Mouse (Mus musculus) E14TG2a.4 (cell line): Measurements from ENCODE around the gene Uchl5.

Experiments used
- H3K27me3 ChIP-seq: 2 replicates; pipeline ENCODE4 v1.6.1; 2014; ENCODE audit warnings: low read length, control low read depth; ENCODE audit not compliant: insufficient read depth
- H3K36me3 ChIP-seq: 2 replicates; pipeline ENCODE4 v1.6.1; 2014; ENCODE audit warnings: low read length, control low read depth; ENCODE audit not compliant: insufficient read depth
- H3K4me1 ChIP-seq: replicated peaks from 2 replicates; pipeline ENCODE4 v1.6.1; 2014; ENCODE audit warnings: low read depth, low read length, control low read depth
- H3K4me3 ChIP-seq: replicated peaks from 2 replicates; pipeline ENCODE4 v1.5.1; 2014; ENCODE audit warnings: mild to moderate bottlenecking, low read length
- H3K9me3 ChIP-seq: 2 replicates; pipeline ENCODE4 v1.6.1; 2014; ENCODE audit warnings: low read length, control low read depth
- CTCF ChIP-seq: conservative IDR thresholded peaks from 2 replicates; pipeline ENCODE4 v1.5.1; 2014; ENCODE audit warnings: low read length
- NANOG ChIP-seq: IDR thresholded peaks from 2 replicates; pipeline ENCODE4 v1.6.1; 2014; ENCODE audit warnings: borderline replicate concordance, low read length, mixed read lengths
- POU5F1 ChIP-seq: IDR thresholded peaks from 2 replicates; pipeline ENCODE4 v1.6.1; 2014; ENCODE audit warnings: low read length, borderline replicate concordance

Gene Uchl5

GRCm38 (mm10) chr1:143740581-143740980, 36.5 kb upstream of the Uchl5 start:
- no peak for TF ChIP-seq CTCF
- no peak for TF ChIP-seq POU5F1
- no peak for TF ChIP-seq NANOG

GRCm38 (mm10) chr1:143741331-143741730, 35.7 kb upstream of the Uchl5 start:
- Histone ChIP-seq H3K4me3 (no peak overlapping the region), H3K4me1 (peaks cover 59% of the 10 kb centered on the region)

More at GRCm38 (mm10) chr1:143740581-143740980, 36.5 kb upstream of the Uchl5 start:
- Histone ChIP-seq H3K36me3 (peaks cover 26% of the 10 kb centered on the region), H3K4me1 (peaks cover 53% of the 10 kb centered on the region), H3K9me3 (no peaks in the 10 kb centered on the region), H3K27me3 (0 out of 2 replicates have a peak, but pooled peaks cover 4% of the 10 kb centered on the region), H3K4me3 (no peak overlapping the region; the same call in 1 of the 2 replicates)

DNA sequence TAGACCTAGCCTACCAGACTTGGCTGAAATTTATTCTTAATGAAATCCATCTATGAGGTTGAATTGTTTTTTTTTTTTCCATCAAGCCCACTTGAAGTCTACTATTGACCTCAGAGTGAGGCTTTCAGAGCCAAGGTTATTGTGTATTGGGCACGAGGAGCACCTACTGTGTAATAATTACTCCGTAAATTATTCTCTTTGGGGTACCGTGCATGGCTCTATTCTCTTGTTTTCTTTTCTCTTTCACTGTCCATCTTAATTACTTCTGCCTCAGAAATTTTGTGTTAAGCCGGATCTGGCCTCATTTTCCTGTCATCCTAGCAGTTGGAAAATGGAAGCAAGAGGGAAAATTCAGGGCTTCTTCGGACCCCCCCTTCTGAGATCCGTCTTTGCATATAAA, 34.9 kb upstream of the Uchl5 start:
- no peak for TF ChIP-seq CTCF
- no peak for TF ChIP-seq NANOG
- TF ChIP-seq POU5F1 = no peak
- Histone ChIP-seq H3K27me3 (0 out of 2 replicates have a peak, but pooled peaks cover 4% of the 10 kb centered on the region), H3K9me3 (no peaks in the 10 kb centered on the region), H3K4me1 (peaks cover 58% of the 10 kb centered on the region), H3K4me3 (no peak overlapping the region), H3K36me3 (peaks cover 31% of the 10 kb centered on the region)

More at GRCm38 (mm10) chr1:143741331-143741730, 35.7 kb upstream of the Uchl5 start:
- TF ChIP-seq NANOG = no peak
- TF ChIP-seq CTCF = no peak
- no peak for TF ChIP-seq POU5F1
- Histone ChIP-seq H3K36me3 (peaks cover 26% of the 10 kb centered on the region), H3K27me3 (0 out of 2 replicates have a peak, but pooled peaks cover 4% of the 10 kb centered on the region), H3K9me3 (no peaks in the 10 kb centered on the region)

DNA sequence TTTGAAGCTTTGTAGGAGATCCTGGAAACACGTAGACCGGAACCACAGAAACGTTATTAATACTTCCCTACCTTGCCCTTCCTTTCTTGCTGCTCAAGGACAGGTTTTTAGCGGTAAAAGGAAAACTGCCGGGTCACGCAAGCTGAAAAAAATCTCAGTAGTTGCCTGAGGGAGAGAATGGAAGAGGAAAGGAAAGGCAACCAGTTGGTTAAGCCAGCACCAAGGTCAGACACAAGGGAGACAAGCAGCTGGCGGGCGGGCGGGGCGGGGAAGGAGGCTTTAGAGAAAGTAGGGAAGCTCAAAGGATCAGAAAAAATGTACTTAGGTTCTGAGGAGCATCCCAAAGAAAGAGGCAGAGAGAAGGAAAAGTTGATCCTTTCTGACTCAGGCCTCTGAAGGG, 31.2 kb upstream of the Uchl5 start:
- H3K36me3 ChIP-seq = peaks cover 43% of the 10 kb centered on the region
- H3K27me3 ChIP-seq = no peaks in the 10 kb centered on the region
- H3K9me3 ChIP-seq = no peaks in the 10 kb centered on the region
- H3K4me1 ChIP-seq = peaks cover 45% of the 10 kb centered on the region
- no peak overlapping the region for H3K4me3 ChIP-seq
- TF ChIP-seq POU5F1 = no peak
- TF ChIP-seq NANOG = no peak
- TF ChIP-seq CTCF = no peak

DNA sequence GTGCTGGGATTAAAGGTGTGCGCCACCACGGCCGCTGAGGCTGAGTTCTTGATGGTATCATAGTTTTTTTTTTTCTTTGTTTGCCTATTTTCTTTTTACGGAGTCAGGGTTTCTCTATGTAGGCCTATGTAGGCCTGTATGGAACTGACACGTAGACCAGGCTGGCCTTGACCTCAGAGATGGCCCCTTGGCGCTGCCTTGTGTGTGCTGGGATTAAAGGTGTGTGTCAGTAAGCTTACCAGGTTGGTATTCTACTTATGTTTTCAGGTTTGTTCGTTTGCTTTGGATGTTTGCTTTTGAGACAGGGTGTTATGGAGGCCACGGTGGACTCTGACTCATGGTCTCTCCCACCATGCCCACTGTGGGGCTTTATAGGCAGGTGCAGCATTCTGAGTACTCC, 14.9 kb upstream of the Uchl5 start:
- TF ChIP-seq POU5F1 (no peak), NANOG (no peak), CTCF (no peak)
- H3K9me3 ChIP-seq = no peaks in the 10 kb centered on the region
- H3K4me3 ChIP-seq = no peak overlapping the region
- H3K4me1 ChIP-seq = no peaks in the 10 kb centered on the region
- H3K27me3 ChIP-seq = no peaks in the 10 kb centered on the region
- H3K36me3 ChIP-seq = peaks cover 51% of the 10 kb centered on the region

GRCm38 (mm10) chr1:143764443-143764842, 12.6 kb upstream of the Uchl5 start:
- Histone ChIP-seq H3K36me3 (peaks cover 36% of the 10 kb centered on the region), H3K27me3 (no peaks in the 10 kb centered on the region)
- TF ChIP-seq NANOG = no peak
- TF ChIP-seq POU5F1 = no peak
- no peak for TF ChIP-seq CTCF

GRCm38 (mm10) chr1:143765801-143766200, 11.3 kb upstream of the Uchl5 start:
- no peaks in the 10 kb centered on the region for H3K9me3 ChIP-seq
- no peak overlapping the region for H3K4me3 ChIP-seq
- peaks cover 27% of the 10 kb centered on the region for H3K36me3 ChIP-seq
- H3K27me3 ChIP-seq = no peaks in the 10 kb centered on the region
- H3K4me1 ChIP-seq = 0 out of 2 replicates have a peak, but pooled peaks cover 11% of the 10 kb centered on the region
- TF ChIP-seq CTCF = no peak
- no peak for TF ChIP-seq NANOG
- no peak for TF ChIP-seq POU5F1

More at GRCm38 (mm10) chr1:143764443-143764842, 12.6 kb upstream of the Uchl5 start:
- no peaks in the 10 kb centered on the region for H3K4me1 ChIP-seq
- no peaks in the 10 kb centered on the region for H3K9me3 ChIP-seq
- H3K4me3 ChIP-seq = no peak overlapping the region

GRCm38 (mm10) chr1:143766238-143766637, 10.8 kb upstream of the Uchl5 start:
- H3K9me3 ChIP-seq = no peaks in the 10 kb centered on the region
- peak; percentile 29; the same call in 1 of the 2 replicates for TF ChIP-seq NANOG
- no peak for TF ChIP-seq POU5F1
- TF ChIP-seq CTCF = no peak
- H3K4me3 ChIP-seq = no peak overlapping the region
- no peaks in the 10 kb centered on the region for H3K27me3 ChIP-seq
- 0 out of 2 replicates have a peak, but pooled peaks cover 11% of the 10 kb centered on the region for H3K4me1 ChIP-seq
- H3K36me3 ChIP-seq = peaks cover 23% of the 10 kb centered on the region

DNA sequence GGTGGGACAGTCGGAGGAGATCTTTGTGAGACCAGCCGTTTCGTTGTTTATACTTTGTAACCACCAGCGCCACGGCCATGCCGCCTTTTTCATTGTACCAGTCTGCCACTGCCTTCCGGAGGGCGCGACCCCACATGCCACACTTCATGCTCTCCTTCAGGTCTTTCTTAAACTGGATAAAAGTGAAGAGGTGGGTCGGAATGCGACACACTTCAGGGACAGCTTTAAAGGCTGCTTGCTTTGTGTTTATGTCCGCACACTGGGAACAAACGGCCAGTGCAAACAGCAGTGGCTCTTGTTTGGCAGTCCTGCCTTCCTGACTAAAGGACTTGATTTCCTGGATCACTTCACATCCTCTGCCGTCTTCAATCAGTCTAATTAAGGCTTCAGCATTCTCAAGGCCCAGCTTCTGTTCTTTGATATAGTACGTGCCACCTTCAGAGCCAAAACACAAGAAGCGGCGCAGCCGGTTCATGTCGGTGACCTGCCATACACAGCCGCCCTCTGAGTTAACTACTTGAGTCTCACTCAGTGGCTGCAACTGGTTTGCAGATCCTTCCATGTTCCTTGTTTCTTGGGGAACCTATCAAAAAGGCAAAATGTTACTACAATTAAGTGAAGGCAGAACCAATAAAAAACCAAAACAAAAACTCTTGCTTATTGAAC, 6.5 kb upstream of the Uchl5 start:
- Histone ChIP-seq H3K27me3 (peaks cover 3% of the 10 kb centered on the region; the same call in 1 of the 2 replicates), H3K4me1 (0 out of 2 replicates have a peak, but pooled peaks cover 11% of the 10 kb centered on the region), H3K36me3 (peaks cover 16% of the 10 kb centered on the region), H3K9me3 (no peaks in the 10 kb centered on the region), H3K4me3 (peak overlapping the region; percentile 49)
- TF ChIP-seq POU5F1 (no peak), NANOG (no peak), CTCF (no peak)
